In genomic region chr4:129048501-129049305, GRCm38 (mm10) we compare ENCODE assay signal across 8 mouse cellular contexts. TPM values are rescaled to one million over a fixed set of nuclear protein-coding genes. Genes with fewer than 3 reads are reported as not detected.
DNase-seq lines count a peak whose midpoint lies in the region; ATAC-seq and TF ChIP-seq lines count a peak whose summit lies in the region.

No protein-coding gene starts in this region.

- DNase-seq in CD4-positive helper T cell, adult 2 months (ENCODE audit: low read depth, low spot score) = peak; percentile 57
- peak; percentile 42 for DNase-seq in adrenal gland, adult 8-10 months
- DNase-seq in embryonic facial prominence, embryonic 11.5 days (ENCODE audit: low spot score) = peak; percentile 87
- peak; percentile 41 to 76 for DNase-seq in kidney, postnatal 25 days
- DNase-seq in liver, embryonic 14.5 days (ENCODE audit: low read depth in 3 of 3, low spot score in 3 of 3) = no peak
- DNase-seq in neural tube, embryonic 10.5 days (ENCODE audit: extremely low spot score, low spot score) = peak; percentile 88
- DNase-seq in thymus, postnatal 4 days = peak; percentile 26

- no peaks in the 10 kb centered on the region for H3K9me3 ChIP-seq in embryonic facial prominence, embryonic 11.5 days (replicated peaks; ENCODE audit: control insufficient read depth, low read length)
- no peaks in the 10 kb centered on the region for H3K9me3 ChIP-seq in heart, embryonic 11.5 days (replicated peaks; ENCODE audit: control insufficient read depth, low read length)
- H3K9me3 ChIP-seq in liver, embryonic 14.5 days (ENCODE audit: control insufficient read depth, low read length) = no peaks in the 10 kb centered on the region

- TF ChIP-seq CTCF in liver, embryonic 14.5 days (IDR thresholded peaks at IDR 0.05; ENCODE audit: low read depth) = no peak

- H3K36me3 ChIP-seq in embryonic facial prominence, embryonic 11.5 days (replicated peaks; ENCODE audit: control insufficient read depth, insufficient read depth, low read depth, low read length) = no peaks in the 10 kb centered on the region
- no peaks in the 10 kb centered on the region for H3K36me3 ChIP-seq in heart, embryonic 11.5 days (ENCODE audit: control insufficient read depth, insufficient read depth, low read length)
- no peaks in the 10 kb centered on the region for H3K36me3 ChIP-seq in liver, embryonic 14.5 days (replicated peaks; ENCODE audit: control insufficient read depth, insufficient read depth, low read depth)

- H3K9ac ChIP-seq in embryonic facial prominence, embryonic 11.5 days (replicated peaks; ENCODE audit: low read length) = peak overlapping the region; percentile 74
- H3K9ac ChIP-seq in heart, embryonic 11.5 days (ENCODE audit: low read depth, low read length) = peak overlapping the region; percentile 71
- peak overlapping the region; percentile 58 for H3K9ac ChIP-seq in liver, embryonic 14.5 days (replicated peaks)

- peak; percentile 85 for ATAC-seq in embryonic facial prominence, embryonic 11.5 days (replicated peaks; ENCODE audit: insufficient number of reproducible peaks, low FRiP score, low TSS enrichment, low read depth)
- peak; percentile 71 for ATAC-seq in heart, embryonic 11.5 days (replicated peaks; ENCODE audit: insufficient number of reproducible peaks, low FRiP score, low TSS enrichment)
- ATAC-seq in liver, embryonic 14.5 days (ENCODE audit: insufficient read depth) = peak; percentile 22; the same call in 1 of the 2 replicates

- no peak for TF ChIP-seq EP300 in liver, embryonic 14.5 days (IDR thresholded peaks at IDR 0.05; ENCODE audit: low read depth)

- H3K4me3 ChIP-seq in embryonic facial prominence, embryonic 11.5 days (ENCODE audit: low read depth, low read length) = peak overlapping the region; percentile 39
- peak overlapping the region; percentile 61 for H3K4me3 ChIP-seq in heart, embryonic 11.5 days (ENCODE audit: low read depth, low read length)
- H3K4me3 ChIP-seq in liver, embryonic 14.5 days (ENCODE audit: insufficient read depth in 1 of 2, low read depth in 2 of 2, low read length in 2 of 2) = peak overlapping the region; percentile 26 to 61

- under 1% methylated on average over 49 of the region's 52 CpGs for WGBS in embryonic facial prominence, embryonic 11.5 days
- under 1% methylated on average over 41 of the region's 52 CpGs for WGBS in heart, embryonic 11.5 days (ENCODE audit: insufficient replicate concordance)
- WGBS in liver, embryonic 14.5 days (ENCODE audit: insufficient replicate concordance) = 1% methylated on average over 52 of the region's 52 CpGs

- H3K27ac ChIP-seq in embryonic facial prominence, embryonic 11.5 days (replicated peaks; ENCODE audit: low read depth, low read length) = no peak overlapping the region
- H3K27ac ChIP-seq in heart, embryonic 11.5 days (ENCODE audit: low read depth, low read length) = peak overlapping the region; percentile 63
- no peak overlapping the region for H3K27ac ChIP-seq in liver, embryonic 14.5 days

- H3K4me2 ChIP-seq in embryonic facial prominence, embryonic 11.5 days (ENCODE audit: low read depth, low read length) = peak overlapping the region; percentile 96
- H3K4me2 ChIP-seq in heart, embryonic 11.5 days = peak overlapping the region; percentile 98
- peak overlapping the region; percentile 95 for H3K4me2 ChIP-seq in liver, embryonic 14.5 days (ENCODE audit: low read depth)

- peaks cover 7% of the 10 kb centered on the region for H3K27me3 ChIP-seq in embryonic facial prominence, embryonic 11.5 days (ENCODE audit: control insufficient read depth, insufficient read depth, low read length)
- H3K27me3 ChIP-seq in heart, embryonic 11.5 days (ENCODE audit: control insufficient read depth, insufficient read depth, low read length) = peaks cover 16% of the 10 kb centered on the region
- H3K27me3 ChIP-seq in liver, embryonic 14.5 days (ENCODE audit: control insufficient read depth, insufficient read depth, low read length) = peaks cover 48% of the 10 kb centered on the region

- no peaks in the 10 kb centered on the region for H3K4me1 ChIP-seq in embryonic facial prominence, embryonic 11.5 days (ENCODE audit: control insufficient read depth, insufficient read depth, low read length)
- H3K4me1 ChIP-seq in heart, embryonic 11.5 days (ENCODE audit: control insufficient read depth, insufficient read depth, low read length) = peaks cover 19% of the 10 kb centered on the region
- peaks cover 42 to 43% of the 10 kb centered on the region in 2 experiments for H3K4me1 ChIP-seq in liver, embryonic 14.5 days (replicated peaks; ENCODE audit: control insufficient read depth in 2 of 2, insufficient read depth in 2 of 2, low read length in 1 of 2)

RNA-seq across cellular contexts. Expression of gene Rnf19b, which starts 9.4 kb away (rescaled TPM):
- total RNA-seq in adrenal gland, adult 8-10 months (2022) = 10 to 100 TPM; 26.0 to 29.3 (median 28.3) TPM
- polyA plus RNA-seq in embryonic facial prominence, embryonic 11.5 days (2014; fragmentation: Nextera tagmentation; extraction: Ambion mirVana) = 9.0 and 10.3 TPM in 2 replicates
- 5.8 and 7.1 TPM in 2 replicates for polyA plus RNA-seq in heart, embryonic 11.5 days (2014; fragmentation: Nextera tagmentation; extraction: Ambion mirVana)
- 9.5 and 11.2 TPM in 2 replicates for polyA plus RNA-seq in liver, embryonic 14.5 days (2012; rRNA removed)
- 4.0 and 4.3 TPM in 2 replicates for polyA plus RNA-seq in liver, embryonic 14.5 days (2014; fragmentation: Nextera tagmentation; extraction: Ambion mirVana)

RNA-seq across cellular contexts. Expression of gene Tmem54, which starts 56.6 kb away (rescaled TPM):
- total RNA-seq in adrenal gland, adult 8-10 months (2022) = not detected
- 6.3 and 6.4 TPM in 2 replicates for polyA plus RNA-seq in embryonic facial prominence, embryonic 11.5 days (2014; fragmentation: Nextera tagmentation; extraction: Ambion mirVana)
- 0.30 and 0.66 TPM in 2 replicates for polyA plus RNA-seq in heart, embryonic 11.5 days (2014; fragmentation: Nextera tagmentation; extraction: Ambion mirVana)
- polyA plus RNA-seq in liver, embryonic 14.5 days (2012; rRNA removed) = 1.2 and 1.4 TPM in 2 replicates
- 1.1 and 1.3 TPM in 2 replicates for polyA plus RNA-seq in liver, embryonic 14.5 days (2014; fragmentation: Nextera tagmentation; extraction: Ambion mirVana)

RNA-seq across cellular contexts. Expression of gene Ak2, which starts 56.9 kb away (rescaled TPM):
- 10 to 100 TPM; 70.8 to 97.5 (median 88.9) TPM for total RNA-seq in adrenal gland, adult 8-10 months (2022)
- polyA plus RNA-seq in embryonic facial prominence, embryonic 11.5 days (2014; fragmentation: Nextera tagmentation; extraction: Ambion mirVana) = 152 and 154 TPM in 2 replicates
- polyA plus RNA-seq in heart, embryonic 11.5 days (2014; fragmentation: Nextera tagmentation; extraction: Ambion mirVana) = 139 and 147 TPM in 2 replicates
- 44.6 and 68.3 TPM in 2 replicates for polyA plus RNA-seq in liver, embryonic 14.5 days (2012; rRNA removed)
- polyA plus RNA-seq in liver, embryonic 14.5 days (2014; fragmentation: Nextera tagmentation; extraction: Ambion mirVana) = 94.0 and 101 TPM in 2 replicates

Comparison
In these comparisons a context has a peak if more than half of its experiments do, and no peak if none do; other contexts are left out.
1. DNase-seq: peak in CD4-positive helper T cell, adult 2 months (single experiment), adrenal gland, adult 8-10 months (single experiment), embryonic facial prominence, embryonic 11.5 days (single experiment), kidney, postnatal 25 days (2 of 2), neural tube, embryonic 10.5 days (single experiment) and thymus, postnatal 4 days (single experiment); none in liver, embryonic 14.5 days (0 of 3).
2. ATAC-seq: peak in every context shown above with its lines; median percentile 85 in embryonic facial prominence, embryonic 11.5 days; 71 in heart, embryonic 11.5 days; 22 in liver, embryonic 14.5 days.
3. Peak in every context shown above with its lines, with median percentiles within 50 percentile points of each other: H3K4me2 ChIP-seq, H3K4me3 ChIP-seq and H3K9ac ChIP-seq.